Mouse (Mus musculus): ENCODE measurements around the gene Arpc2. TPM values are rescaled to one million over a fixed set of nuclear protein-coding genes. Genes with fewer than 3 reads are reported as not detected.

Arpc2 gene
- total and polyA plus RNA-seq, 3 experiments = 234 to 522 (median 455) TPM

- Histone ChIP-seq H3K27ac (ENCODE audit: insufficient read depth, low read depth) (peak overlapping the region; percentile 86), H3K4me2 (ENCODE audit: insufficient read depth, low read depth, poor library complexity, severe bottlenecking) (peak overlapping the region; percentile 84), H3K4me1 (ENCODE audit: control insufficient read depth in 1 of 2, insufficient read depth in 2 of 2) (peaks cover 15 to 60% of the 10 kb centered on the region in 2 experiments), H3K4me3 (replicated peaks in 1 of 3; ENCODE audit: low read depth in 2 of 3, low read length in 2 of 3, poor library complexity in 1 of 3) (no peak overlapping the region), H3K9me3 (replicated peaks; ENCODE audit: low read length) (no peaks in the 10 kb centered on the region), H3K9ac (ENCODE audit: insufficient read depth, low read depth) (peak overlapping the region; percentile 72), H3K36me3 (replicated peaks in 1 of 2; ENCODE audit: control insufficient read depth in 1 of 2, insufficient read depth in 1 of 2, low read length in 1 of 2) (peaks cover 41 to 70% of the 10 kb centered on the region in 2 experiments), H3K27me3 (replicated peaks) (no peaks in the 10 kb centered on the region), H3K79me2 (replicated peaks; ENCODE audit: control insufficient read depth, extremely low read depth, insufficient read depth, poor library complexity, severe bottlenecking) (peaks cover 51% of the 10 kb centered on the region)
- dilution Hi-C loops (cut with MboI; ENCODE audit: extremely low pct_ligation_motif_present, extremely low pct_unique_long_range_greater_than_20kb, low sequenced_read_pairs) = no loop called here
- no peak for DNase-seq (ENCODE audit: extremely low read depth)
- in situ Hi-C loops (cut with MboI; ENCODE audit: low pct_ligation_motif_present, low pct_unique_long_range_greater_than_20kb, low sequenced_read_pairs) = no loop called here
- TF ChIP-seq MAX (IDR thresholded peaks at IDR 0.05; ENCODE audit: low read length) (no peak), BHLHE40 (IDR thresholded peaks at IDR 0.05; ENCODE audit: low read depth, low read length) (peak; percentile 12; the same call in 1 of the 2 replicates)
Measured at GRCm38 (mm10) chr1:74249331-74249980, 13.6 kb downstream of the Arpc2 start.

GRCm38 (mm10) chr1:74250096-74250495, 14.2 kb downstream of the Arpc2 start:
- no peaks in the 10 kb centered on the region for H3K27me3 ChIP-seq (replicated peaks)
- no peak overlapping the region for H3K4me3 ChIP-seq (replicated peaks in 1 of 3; ENCODE audit: low read depth in 2 of 3, low read length in 2 of 3, poor library complexity in 1 of 3)
- no peaks in the 10 kb centered on the region for H3K9me3 ChIP-seq (replicated peaks; ENCODE audit: low read length)
- no peak overlapping the region; the same call in 1 of the 2 replicates for H3K9ac ChIP-seq (ENCODE audit: insufficient read depth, low read depth)
- TF ChIP-seq TCF12 (IDR thresholded peaks at IDR 0.05; ENCODE audit: low read depth, low read length) (0 out of 2 replicates have a peak, but pooled peaks have one; percentile 23), IRF4 (IDR thresholded peaks at IDR 0.05; ENCODE audit: low read depth, low read length) (0 out of 2 replicates have a peak, but pooled peaks have one; percentile 28), EP300 (IDR thresholded peaks at IDR 0.05; ENCODE audit: low read length) (0 out of 2 replicates have a peak, but pooled peaks have one; percentile 20), MYC (IDR thresholded peaks at IDR 0.05; ENCODE audit: low read depth, low read length) (no peak)
- no peak for DNase-seq (ENCODE audit: extremely low read depth)
- peaks cover 14 to 54% of the 10 kb centered on the region in 2 experiments for H3K4me1 ChIP-seq (ENCODE audit: control insufficient read depth in 1 of 2, insufficient read depth in 2 of 2)
- no peak overlapping the region for H3K4me2 ChIP-seq (ENCODE audit: insufficient read depth, low read depth, poor library complexity, severe bottlenecking)
- peak overlapping the region; percentile 46 for H3K27ac ChIP-seq (ENCODE audit: insufficient read depth, low read depth)
- H3K79me2 ChIP-seq (replicated peaks; ENCODE audit: control insufficient read depth, extremely low read depth, insufficient read depth, poor library complexity, severe bottlenecking) = peaks cover 47% of the 10 kb centered on the region
- dilution Hi-C loops (cut with MboI; ENCODE audit: extremely low pct_ligation_motif_present, extremely low pct_unique_long_range_greater_than_20kb, low sequenced_read_pairs) (no loop called here), in situ Hi-C loops (cut with MboI; ENCODE audit: low pct_ligation_motif_present, low pct_unique_long_range_greater_than_20kb, low sequenced_read_pairs) (no loop called here)
- peaks cover 45 to 76% of the 10 kb centered on the region in 2 experiments for H3K36me3 ChIP-seq (replicated peaks in 1 of 2; ENCODE audit: control insufficient read depth in 1 of 2, insufficient read depth in 1 of 2, low read length in 1 of 2)

GRCm38 (mm10) chr1:74255704-74256345, 19.9 kb downstream of the Arpc2 start:
- Histone ChIP-seq H3K4me2 (ENCODE audit: insufficient read depth, low read depth, poor library complexity, severe bottlenecking) (no peak overlapping the region), H3K4me3 (replicated peaks in 1 of 3; ENCODE audit: low read depth in 2 of 3, low read length in 2 of 3, poor library complexity in 1 of 3) (no peak overlapping the region), H3K36me3 (replicated peaks in 1 of 2; ENCODE audit: control insufficient read depth in 1 of 2, insufficient read depth in 1 of 2, low read length in 1 of 2) (peaks cover 72 to 90% of the 10 kb centered on the region in 2 experiments), H3K27ac (ENCODE audit: insufficient read depth, low read depth) (no peak overlapping the region), H3K27me3 (replicated peaks) (no peaks in the 10 kb centered on the region), H3K9ac (ENCODE audit: insufficient read depth, low read depth) (no peak overlapping the region), H3K4me1 (ENCODE audit: control insufficient read depth in 1 of 2, insufficient read depth in 2 of 2) (peaks cover 11 to 39% of the 10 kb centered on the region in 2 experiments), H3K9me3 (replicated peaks; ENCODE audit: low read length) (no peaks in the 10 kb centered on the region), H3K79me2 (replicated peaks; ENCODE audit: control insufficient read depth, extremely low read depth, insufficient read depth, poor library complexity, severe bottlenecking) (peaks cover 34% of the 10 kb centered on the region)
- DNase-seq (ENCODE audit: extremely low read depth) = no peak
- in situ Hi-C loops (cut with MboI; ENCODE audit: low pct_ligation_motif_present, low pct_unique_long_range_greater_than_20kb, low sequenced_read_pairs) = no loop called here
- dilution Hi-C loops (cut with MboI; ENCODE audit: extremely low pct_ligation_motif_present, extremely low pct_unique_long_range_greater_than_20kb, low sequenced_read_pairs) = no loop called here
- TF ChIP-seq ZC3H11A (IDR thresholded peaks at IDR 0.05; ENCODE audit: low read depth, low read length) (no peak), ZNF384 (IDR thresholded peaks at IDR 0.05; ENCODE audit: low read depth, low read length) (no peak), RCOR1 (conservative IDR thresholded peaks at IDR 0.05; ENCODE audit: low read depth, low read length) (no peak), TBP (conservative IDR thresholded peaks at IDR 0.05; ENCODE audit: low read depth, low read length) (no peak), IRF4 (IDR thresholded peaks at IDR 0.05; ENCODE audit: low read depth, low read length) (no peak), ELF1 (IDR thresholded peaks at IDR 0.05; ENCODE audit: low read depth, low read length) (no peak), HCFC1 (IDR thresholded peaks at IDR 0.05; ENCODE audit: low read depth, low read length) (no peak), POLR2A (IDR thresholded peaks at IDR 0.05; ENCODE audit: low read depth, low read length) (no peak; the same call in 1 of the 2 replicates), ZKSCAN1 (IDR thresholded peaks at IDR 0.05; ENCODE audit: borderline replicate concordance, low read depth, low read length) (no peak), SIN3A (IDR thresholded peaks at IDR 0.05; ENCODE audit: low read length) (no peak), MEF2A (IDR thresholded peaks at IDR 0.05; ENCODE audit: borderline replicate concordance, low read depth, low read length) (no peak)
